In genomic region chr1:21075986-21076495, GRCm38 (mm10) we compare ENCODE assay signal across 10 mouse cellular contexts. TPM values are rescaled to one million over a fixed set of nuclear protein-coding genes. Genes with fewer than 3 reads are reported as not detected.
DNase-seq lines count a peak whose midpoint lies in the region; ATAC-seq and TF ChIP-seq lines count a peak whose summit lies in the region.
"Had no signal": no experiment of that assay in that cellular context is flagged by ENCODE, and none has a peak within 500 bp of the region (broad histone marks: within the 10 kb centered on the region; RNA-seq: fewer than 3 reads in every experiment).

No protein-coding gene starts in this region.

- peaks cover 58% of the 10 kb centered on the region for H3K4me1 ChIP-seq in forebrain, embryonic 12.5 days
- peaks cover 18% of the 10 kb centered on the region for H3K4me1 ChIP-seq in forebrain, embryonic 16.5 days (replicated peaks; ENCODE audit: control insufficient read depth, insufficient read depth, low read length)
- H3K4me1 ChIP-seq in hindbrain, embryonic 12.5 days: peaks cover 47% of the 10 kb centered on the region
- H3K4me1 ChIP-seq in midbrain, embryonic 11.5 days (ENCODE audit: control insufficient read depth, insufficient read depth, low read length): peaks cover 51% of the 10 kb centered on the region

- no peaks in the 10 kb centered on the region for H3K9me3 ChIP-seq in forebrain, embryonic 12.5 days
- no peaks in the 10 kb centered on the region for H3K9me3 ChIP-seq in forebrain, embryonic 16.5 days (ENCODE audit: control insufficient read depth, low read length)
- H3K9me3 ChIP-seq in hindbrain, embryonic 12.5 days (replicated peaks): no peaks in the 10 kb centered on the region
- H3K9me3 ChIP-seq in midbrain, embryonic 11.5 days (ENCODE audit: control insufficient read depth, low read length): no peaks in the 10 kb centered on the region
- H3K9me3 ChIP-seq: liver, embryonic 15.5 days had no signal

- no peak for ATAC-seq in forebrain, embryonic 12.5 days (ENCODE audit: low FRiP score)
- no peak for ATAC-seq in forebrain, embryonic 16.5 days
- ATAC-seq in hindbrain, embryonic 12.5 days (ENCODE audit: low FRiP score): no peak
- ATAC-seq in midbrain, embryonic 11.5 days (ENCODE audit: low FRiP score): no peak
- no peak for ATAC-seq in monocyte, adult 5-6 weeks (replicated peaks; ENCODE audit: insufficient number of reproducible peaks, low FRiP score, low TSS enrichment, poor library complexity, severe bottlenecking)

- H3K4me2 ChIP-seq in forebrain, embryonic 12.5 days: peak overlapping the region; percentile 32
- H3K4me2 ChIP-seq in forebrain, embryonic 16.5 days (ENCODE audit: low read length): no peak overlapping the region
- peak overlapping the region; percentile 72 for H3K4me2 ChIP-seq in hindbrain, embryonic 12.5 days (replicated peaks)
- H3K4me2 ChIP-seq in midbrain, embryonic 11.5 days: peak overlapping the region; percentile 75
- H3K4me2 ChIP-seq: liver, embryonic 15.5 days had no signal

- H3K27ac ChIP-seq in forebrain, embryonic 12.5 days: no peak overlapping the region
- H3K27ac ChIP-seq in forebrain, embryonic 16.5 days (ENCODE audit: low read length): no peak overlapping the region
- H3K27ac ChIP-seq in hindbrain, embryonic 12.5 days: peak overlapping the region; percentile 19; the same call in 1 of the 2 replicates
- no peak overlapping the region; the same call in 1 of the 2 replicates for H3K27ac ChIP-seq in midbrain, embryonic 11.5 days (ENCODE audit: low read depth, low read length)
- H3K27ac ChIP-seq in left cerebral cortex, adult 2 months: no peak overlapping the region
- H3K27ac ChIP-seq: liver, embryonic 15.5 days had no signal

- WGBS in forebrain, embryonic 12.5 days: 24% methylated on average over 6 of the region's 6 CpGs
- 16% methylated on average over 6 of the region's 6 CpGs for WGBS in forebrain, embryonic 16.5 days
- WGBS in hindbrain, embryonic 12.5 days: 23% methylated on average over 6 of the region's 6 CpGs
- whole genome bisulfite sequencing in midbrain, embryonic 11.5 days: 18% methylated on average over 6 of the region's 6 CpGs

- H3K4me3 ChIP-seq in forebrain, embryonic 12.5 days (replicated peaks): no peak overlapping the region
- H3K4me3 ChIP-seq in forebrain, embryonic 16.5 days (replicated peaks; ENCODE audit: low read length): no peak overlapping the region
- H3K4me3 ChIP-seq in hindbrain, embryonic 12.5 days: 0 out of 2 replicates have a peak overlapping the region, but pooled peaks have one; percentile 6
- no peak overlapping the region for H3K4me3 ChIP-seq in midbrain, embryonic 11.5 days (ENCODE audit: low read depth, low read length)
- no peak overlapping the region for H3K4me3 ChIP-seq in left cerebral cortex, adult 2 months
- H3K4me3 ChIP-seq: liver, embryonic 15.5 days had no signal

- H3K36me3 ChIP-seq in forebrain, embryonic 12.5 days (replicated peaks): no peaks in the 10 kb centered on the region
- H3K36me3 ChIP-seq in forebrain, embryonic 16.5 days (ENCODE audit: control insufficient read depth, insufficient read depth): no peaks in the 10 kb centered on the region
- no peaks in the 10 kb centered on the region for H3K36me3 ChIP-seq in hindbrain, embryonic 12.5 days
- no peaks in the 10 kb centered on the region for H3K36me3 ChIP-seq in midbrain, embryonic 11.5 days (ENCODE audit: control insufficient read depth, insufficient read depth, low read length)
- H3K36me3 ChIP-seq: liver, embryonic 15.5 days had no signal

- peak; percentile 46 for DNase-seq in NIH3T3 (ENCODE audit: low read depth)
- DNase-seq in midbrain, embryonic 11.5 days (ENCODE audit: low spot score, missing footprints): peak; percentile 86
- DNase-seq in left cerebral cortex, adult 2 months (ENCODE audit: extremely low spot score in 1 of 2, low spot score in 2 of 2): no peak
- no peak for DNase-seq in cerebellum, postnatal 36 days
- DNase-seq: gastrocnemius, postnatal 25 days had no signal

- H3K9ac ChIP-seq in forebrain, embryonic 12.5 days: no peak overlapping the region
- no peak overlapping the region for H3K9ac ChIP-seq in forebrain, embryonic 16.5 days (replicated peaks; ENCODE audit: low read depth, low read length)
- 0 out of 2 replicates have a peak overlapping the region, but pooled peaks have one; percentile 13 for H3K9ac ChIP-seq in hindbrain, embryonic 12.5 days
- H3K9ac ChIP-seq in midbrain, embryonic 11.5 days (ENCODE audit: low read length): peak overlapping the region; percentile 33
- H3K9ac ChIP-seq: liver, embryonic 15.5 days had no signal

- TF ChIP-seq CTCF in left cerebral cortex, adult 2 months (IDR thresholded peaks at IDR 0.05): no peak

- H3K27me3 ChIP-seq in forebrain, embryonic 12.5 days: 0 out of 2 replicates have a peak, but pooled peaks cover 3% of the 10 kb centered on the region
- no peaks in the 10 kb centered on the region; the same call in 1 of the 2 replicates for H3K27me3 ChIP-seq in forebrain, embryonic 16.5 days (replicated peaks; ENCODE audit: control insufficient read depth, insufficient read depth, low read length)
- no peaks in the 10 kb centered on the region for H3K27me3 ChIP-seq in hindbrain, embryonic 12.5 days
- H3K27me3 ChIP-seq in midbrain, embryonic 11.5 days (ENCODE audit: control insufficient read depth, insufficient read depth, low read length): no peaks in the 10 kb centered on the region

- intact Hi-C loops in left cerebral cortex, adult 2 months (cut with DNase I): loop anchor here (5.0 kb wide), 1 partner anchor 139 kb away; no protein-coding TSS in a partner anchor

RNA-seq across cellular contexts. Expression of gene Tram2, which starts 3.0 kb away (rescaled TPM):
- polyA plus RNA-seq in forebrain, embryonic 12.5 days (2016; fragmentation: Nextera tagmentation; extraction: Ambion mirVana): 3.5 and 4.1 TPM in 2 replicates
- 2.0 and 2.3 TPM in 2 replicates for polyA plus RNA-seq in forebrain, embryonic 16.5 days (2015; fragmentation: Nextera tagmentation; extraction: Ambion mirVana)
- 5.6 and 6.0 TPM in 2 replicates for polyA plus RNA-seq in hindbrain, embryonic 12.5 days (2016; fragmentation: Nextera tagmentation; extraction: Ambion mirVana)
- 6.1 and 6.4 TPM in 2 replicates for polyA plus RNA-seq in midbrain, embryonic 11.5 days (2014; fragmentation: Nextera tagmentation; extraction: Ambion mirVana)
- total RNA-seq in left cerebral cortex, adult 2 months (2021): 1 to 10 TPM; 1.0 to 1.3 TPM
- total RNA-seq in monocyte, adult 5-6 weeks (2017): 1.1 to 4.7 TPM (median 2.1 TPM) in 3 replicates

Comparison
In these comparisons a context has a peak if more than half of its experiments do, and no peak if none do; other contexts are left out.
1. H3K9ac ChIP-seq: peak in hindbrain, embryonic 12.5 days (single experiment) and midbrain, embryonic 11.5 days (single experiment); none in forebrain, embryonic 12.5 days (single experiment) and forebrain, embryonic 16.5 days (single experiment).
2. DNase-seq: peak in NIH3T3 (single experiment) and midbrain, embryonic 11.5 days (single experiment); none in left cerebral cortex, adult 2 months (0 of 2) and cerebellum, postnatal 36 days (0 of 2).